Mouse (Mus musculus): ENCODE measurements at regions not wholly inside any gene's neighbourhood (a gene's known extent, or its start where the extent isn't known, plus 50 kb on each side); places are given as distances from the start of the nearest gene placed in this dataset.

GRCm38 (mm10) chr1:82162926-82163325, 70.0 kb upstream of the Gm9747 start:
- no peak for DNase-seq (ENCODE audit: low spot score)

DNA sequence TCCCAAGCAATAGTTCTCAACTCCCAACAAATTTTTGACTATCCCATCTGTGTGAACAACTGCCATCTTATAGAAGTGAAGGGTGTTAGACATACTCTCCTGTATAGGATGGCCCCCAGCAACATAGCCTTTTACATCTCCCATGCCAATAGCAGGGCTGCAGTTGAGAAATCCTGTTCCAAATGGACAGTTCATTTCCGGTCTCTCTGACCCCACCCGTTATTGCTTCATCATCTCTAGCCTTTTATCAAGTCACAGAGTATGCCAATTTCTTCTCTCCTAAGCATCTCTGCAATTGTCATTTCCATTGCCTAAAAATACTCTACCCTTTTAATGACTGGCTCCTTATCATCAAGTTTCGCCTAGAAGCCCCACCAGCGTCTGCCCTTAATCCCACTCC, 64.8 kb upstream of the Gm9747 start:
- DNase-seq (ENCODE audit: low spot score), result no peak

GRCm38 (mm10) chr1:82168949-82169348, 64.0 kb upstream of the Gm9747 start:
- no peak for DNase-seq (ENCODE audit: low spot score)

GRCm38 (mm10) chr1:82180427-82180826, 52.5 kb upstream of the Gm9747 start:
- no peak for DNase-seq (ENCODE audit: low spot score)
